Mouse (Mus musculus) embryo, embryonic 11 days (tissue): ENCODE data around the gene Zcchc7.

Experiments
- DNase-seq: peaks from one replicate; pipeline ENCODE4 v3.0.0-alpha.2; 2015

The Zcchc7 gene

DNA sequence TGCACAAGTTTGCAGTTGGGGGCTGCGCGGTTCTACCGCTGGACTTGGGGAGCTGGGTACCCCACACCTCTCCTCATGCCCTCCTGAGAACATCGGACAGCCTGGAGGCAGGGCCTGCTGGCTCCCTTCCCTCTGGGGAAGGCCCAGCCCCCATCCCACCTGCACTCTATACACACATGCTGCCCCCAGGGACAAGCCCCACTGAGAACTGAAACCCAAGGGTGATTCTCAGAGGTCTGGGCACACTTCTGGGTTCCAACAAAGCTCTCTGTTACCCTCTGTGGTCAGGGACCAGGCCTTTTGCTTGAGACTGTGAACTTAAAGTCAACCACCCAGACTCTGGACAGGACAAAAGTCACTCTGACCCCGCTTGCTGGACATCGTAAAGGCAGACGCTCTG, 214.4 kb downstream of the Zcchc7 start:
- no peak for DNase-seq

DNA sequence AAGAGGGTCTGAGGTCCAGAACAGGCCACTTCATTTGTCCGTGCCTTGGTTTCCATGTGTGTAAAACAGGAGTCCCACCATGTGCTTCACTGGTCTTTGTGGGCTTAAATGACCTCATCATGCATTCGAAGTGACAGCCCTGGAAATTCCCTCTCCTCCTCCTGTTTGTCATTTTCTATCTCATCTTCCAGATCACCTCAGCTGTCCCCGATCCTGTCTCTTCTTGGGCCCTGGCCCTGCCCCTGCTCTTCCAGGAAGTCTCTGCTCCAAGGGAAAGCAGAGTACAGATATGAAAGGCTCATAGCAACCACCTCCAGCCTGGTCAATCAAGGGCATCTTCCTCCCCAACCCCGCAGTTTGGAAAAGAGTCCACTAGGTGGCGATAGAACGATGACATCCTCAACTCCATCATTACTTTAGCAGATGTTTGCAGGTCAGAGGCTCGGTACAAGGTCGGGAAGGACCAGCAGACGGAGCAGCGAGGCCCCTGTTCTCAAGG, 215.0 kb downstream of the Zcchc7 start:
- DNase-seq: peak; percentile 84

DNA sequence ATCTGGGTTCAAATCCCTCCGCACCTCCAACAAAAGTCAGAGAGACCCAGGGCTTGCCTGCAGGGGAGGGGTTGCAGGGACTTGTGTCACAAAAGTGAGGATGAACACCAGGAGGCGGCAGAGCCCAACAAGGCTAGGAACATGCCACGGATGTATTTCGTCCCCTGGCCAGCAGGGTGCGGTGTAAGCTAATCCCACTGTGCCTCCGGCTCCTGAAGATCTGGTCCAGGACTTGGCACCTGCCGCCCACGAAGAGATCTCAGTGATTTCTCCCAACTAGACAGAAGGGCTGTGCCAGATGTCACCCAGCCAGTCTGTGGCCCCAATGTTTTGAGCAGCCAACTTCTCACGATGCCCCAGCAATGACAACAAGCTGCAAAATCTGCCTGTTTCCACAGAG, 217.8 kb downstream of the Zcchc7 start:
- DNase-seq: peak; percentile 89

DNA sequence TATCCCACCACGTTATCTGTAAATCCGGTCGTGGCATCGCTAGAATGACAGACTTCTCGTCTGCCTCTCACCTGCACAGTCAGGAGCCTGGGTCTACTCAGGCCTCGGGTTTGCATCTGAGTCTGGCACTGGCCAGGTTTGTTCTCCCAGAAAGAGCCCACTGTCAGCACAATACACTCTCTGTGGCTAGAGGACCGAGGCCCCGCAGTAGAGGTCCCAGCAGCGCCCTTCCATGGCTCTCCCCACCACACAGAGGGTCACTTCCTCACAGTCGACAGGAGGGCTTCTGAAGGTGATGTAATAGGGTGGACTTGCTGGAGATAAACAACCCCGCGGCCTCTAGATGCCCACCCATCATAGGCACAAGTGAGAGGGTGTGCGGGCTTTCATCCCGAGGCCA, 218.2 kb downstream of the Zcchc7 start:
- no peak for DNase-seq

DNA sequence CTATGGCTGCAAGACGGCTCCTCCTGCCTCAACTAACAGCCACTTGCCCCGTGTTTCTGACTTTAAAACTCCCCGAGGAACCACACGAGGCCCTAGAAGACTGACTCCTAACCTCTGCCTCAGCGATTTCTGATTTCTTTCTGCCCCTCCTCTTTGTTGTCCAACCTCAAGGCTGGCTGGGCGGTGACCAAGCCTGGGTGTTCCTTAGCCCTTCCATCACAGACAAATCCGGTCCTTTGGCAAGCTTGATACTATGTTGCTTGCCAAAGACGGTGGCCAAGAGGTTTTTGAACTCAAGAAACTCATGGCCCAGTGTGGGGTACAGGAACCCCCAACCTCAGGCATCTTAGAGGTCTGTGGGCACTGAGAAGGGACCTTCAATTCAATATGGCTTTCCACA, 218.7 kb downstream of the Zcchc7 start:
- DNase-seq: no peak

DNA sequence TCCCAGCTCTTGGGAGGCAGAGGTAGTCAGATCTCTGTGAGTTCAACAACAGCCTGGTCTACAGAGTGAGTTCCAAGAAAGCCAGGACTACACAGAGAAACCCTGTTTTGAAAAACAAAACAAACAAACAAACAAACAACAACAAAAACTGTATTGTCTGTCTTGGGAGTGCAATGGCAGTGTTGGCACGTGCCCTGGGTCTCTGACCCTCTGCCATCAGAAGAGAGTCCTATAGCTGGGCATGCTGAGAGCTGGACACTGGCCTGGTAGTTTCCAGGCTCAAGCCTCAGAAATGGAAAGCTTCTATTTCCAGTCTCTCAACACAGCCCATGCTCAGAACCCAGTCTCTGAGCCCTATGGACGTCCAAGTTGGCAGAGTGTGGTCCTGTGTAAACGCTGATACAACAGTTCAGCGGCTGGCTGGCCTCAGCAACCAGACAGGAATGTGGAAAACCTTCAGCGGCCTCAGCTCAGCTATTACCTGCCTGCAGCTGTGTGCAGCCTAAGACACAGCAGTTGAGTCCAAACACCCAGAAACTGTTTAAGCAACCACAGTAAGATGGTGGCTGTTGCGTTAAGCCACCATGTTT, 220.4 kb downstream of the Zcchc7 start:
- no peak for DNase-seq

DNA sequence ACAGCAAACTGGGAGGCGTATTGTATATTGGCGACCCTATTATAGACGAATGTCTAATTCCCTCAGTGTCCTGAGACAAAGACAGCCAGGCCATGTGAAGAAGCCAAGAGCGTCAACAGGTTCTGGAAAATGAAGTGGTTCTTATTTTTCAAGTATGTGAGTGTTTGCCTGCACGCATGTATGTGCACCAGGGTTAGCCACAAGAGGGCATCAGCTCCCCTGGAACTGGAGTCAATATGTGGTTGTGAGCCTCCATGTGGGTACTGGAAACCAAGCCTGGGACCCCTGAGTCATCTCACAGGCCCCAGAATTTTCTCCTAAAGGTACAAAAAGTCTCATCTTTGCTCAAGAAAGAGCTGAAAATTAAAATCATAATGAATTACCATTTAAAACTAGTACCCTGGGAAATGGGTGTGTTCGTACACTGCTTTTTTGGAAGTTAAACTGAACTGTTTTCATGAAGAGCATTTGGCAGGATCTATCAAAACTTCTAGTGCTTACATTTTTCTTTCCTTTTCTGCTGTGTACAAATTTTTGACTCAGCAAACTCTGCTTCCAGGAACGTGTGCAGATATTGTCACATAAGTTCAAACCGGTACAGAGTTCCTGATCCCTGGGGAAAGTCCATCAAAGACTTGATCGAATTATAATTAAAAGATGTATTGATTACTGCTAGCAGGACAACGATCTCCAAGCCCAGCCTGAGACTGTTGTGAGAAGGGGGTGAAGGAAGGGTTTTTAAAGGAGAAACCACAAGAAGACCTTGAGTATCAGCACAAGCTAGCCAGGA, 221.4 kb downstream of the Zcchc7 start:
- DNase-seq: no peak

DNA sequence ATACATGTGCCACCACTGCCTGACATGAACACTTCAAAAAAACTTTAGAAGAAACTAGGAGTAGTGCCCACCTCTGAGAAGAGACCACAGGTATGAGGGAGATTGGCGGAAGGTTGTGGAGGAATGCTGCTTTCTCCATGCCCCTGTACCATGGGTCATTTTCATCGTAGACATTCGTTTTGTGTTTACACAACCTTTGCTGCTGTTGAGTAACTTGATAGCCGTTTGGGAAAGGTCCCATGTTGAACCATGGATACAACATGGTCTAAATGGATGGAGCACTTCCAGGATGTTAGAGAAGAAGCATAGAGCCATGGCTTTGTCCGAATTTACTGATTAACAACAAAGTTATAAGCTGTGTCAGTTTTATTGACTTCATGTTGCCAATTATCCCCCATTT, 222.5 kb downstream of the Zcchc7 start:
- no peak for DNase-seq

DNA sequence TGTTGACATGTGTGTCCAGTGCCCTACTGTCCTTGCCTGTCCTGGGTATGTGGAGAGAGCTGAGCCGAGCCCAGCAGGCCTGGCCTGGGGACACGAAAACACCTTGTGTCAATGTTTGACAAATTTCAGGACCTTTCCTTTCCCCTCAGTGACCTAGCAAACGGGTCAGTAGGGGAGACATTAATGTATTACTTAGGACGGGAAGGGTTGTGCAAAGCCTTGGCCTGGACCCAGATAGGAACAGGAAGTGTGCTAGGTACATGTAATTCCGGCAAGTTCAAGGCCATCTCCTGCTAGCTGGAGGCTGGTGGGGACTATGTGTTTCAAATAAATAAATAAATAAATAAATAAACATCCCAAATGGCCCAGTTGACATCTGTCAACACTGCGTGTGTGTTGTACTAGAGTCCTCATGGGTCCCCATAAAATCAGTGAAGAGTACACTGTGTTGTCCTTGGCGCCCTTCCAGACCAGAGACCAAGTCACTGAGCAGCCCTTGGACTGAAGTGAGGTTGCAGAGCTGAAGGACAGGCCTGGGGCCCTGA, 224.2 kb downstream of the Zcchc7 start:
- DNase-seq: no peak

DNA sequence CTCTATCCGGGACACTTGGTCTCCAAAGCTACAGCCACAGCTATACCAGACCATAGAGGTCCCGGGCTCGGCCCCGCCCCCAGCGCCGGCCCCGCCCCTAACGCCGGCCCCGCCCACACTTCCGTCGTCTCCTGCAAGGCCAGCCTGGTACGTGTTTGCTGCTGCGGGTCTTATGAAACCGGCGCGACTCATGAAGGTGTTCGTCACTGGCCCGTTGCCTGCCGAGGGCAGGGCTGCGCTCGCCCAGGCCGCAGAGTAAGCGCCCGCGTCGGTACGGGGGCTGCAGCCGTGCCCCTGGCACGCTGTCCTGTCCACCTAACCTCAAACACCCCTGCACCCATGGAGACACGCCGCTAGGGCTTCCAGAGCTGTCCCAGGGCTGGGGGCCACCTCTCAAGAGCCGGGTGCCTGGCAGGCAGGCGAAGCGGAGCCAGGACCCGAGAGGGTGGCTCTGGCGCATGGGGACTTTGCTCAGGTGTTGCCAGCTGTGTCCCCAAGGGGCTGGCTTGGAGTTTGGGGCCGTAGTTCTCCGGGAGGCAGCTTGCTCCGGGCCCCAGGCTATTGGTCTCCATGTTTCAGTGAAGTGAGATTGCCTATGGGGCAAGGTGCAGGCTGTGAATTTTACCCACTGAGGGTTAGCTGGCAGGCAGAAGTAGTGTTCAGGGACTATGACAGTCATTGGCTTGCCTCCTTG, 225.8 kb downstream of the Zcchc7 start, which contains the start of gene Grhpr:
Gene Grhpr, plus strand, starts transcription at position 116 of the 694 bp plus-strand sequence.
- DNase-seq: peak; percentile 88
